Mouse (Mus musculus): ENCODE measurements at regions not wholly inside any gene's neighbourhood (a gene's known extent, or its start where the extent isn't known, plus 50 kb on each side); places are given as distances from the start of the nearest gene placed in this dataset.
"Not testable (repeated sequence)": the region's sequence is repeated elsewhere in the genome, so short reads cannot be mapped to it uniquely, and the experiment has no call there.

- DNase-seq (ENCODE audit: low spot score), result no peak
These were observed 152.0 kb downstream of the Tpra1 start for GRCm38 (mm10) chr6:89054060-89054459.

DNA sequence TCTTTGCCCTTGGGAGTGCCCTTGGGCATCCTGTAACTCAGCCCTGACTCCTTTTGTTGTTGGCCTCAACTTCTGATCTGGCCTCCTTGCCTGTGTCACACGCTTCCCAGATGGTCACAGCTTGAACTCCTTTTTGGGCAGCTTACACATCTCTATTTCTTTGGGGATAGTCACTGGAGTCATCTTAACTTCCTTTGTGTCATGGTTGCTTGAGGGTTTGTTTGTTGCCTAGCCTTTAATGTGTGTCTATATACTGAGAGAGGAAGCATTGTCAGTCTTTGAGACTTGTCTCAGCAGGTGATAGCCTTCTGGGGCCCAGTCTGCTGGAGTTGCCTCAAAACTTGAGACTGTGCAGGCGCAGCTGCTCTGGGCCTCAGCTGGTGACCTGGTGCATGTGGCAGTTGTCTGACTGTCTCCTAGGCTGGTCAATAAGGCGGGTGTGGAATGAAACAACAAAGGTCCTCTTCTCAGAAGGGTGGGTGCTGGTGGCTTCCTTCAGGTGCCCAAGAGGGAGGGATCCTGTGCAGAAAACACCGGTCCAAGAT is 157.5 kb downstream of the Tpra1 start:
- no peak for DNase-seq (ENCODE audit: low spot score)

GRCm38 (mm10) chr6:89064977-89065580 is 163.0 kb downstream of the Tpra1 start:
- DNase-seq (ENCODE audit: low spot score), result no peak

DNA sequence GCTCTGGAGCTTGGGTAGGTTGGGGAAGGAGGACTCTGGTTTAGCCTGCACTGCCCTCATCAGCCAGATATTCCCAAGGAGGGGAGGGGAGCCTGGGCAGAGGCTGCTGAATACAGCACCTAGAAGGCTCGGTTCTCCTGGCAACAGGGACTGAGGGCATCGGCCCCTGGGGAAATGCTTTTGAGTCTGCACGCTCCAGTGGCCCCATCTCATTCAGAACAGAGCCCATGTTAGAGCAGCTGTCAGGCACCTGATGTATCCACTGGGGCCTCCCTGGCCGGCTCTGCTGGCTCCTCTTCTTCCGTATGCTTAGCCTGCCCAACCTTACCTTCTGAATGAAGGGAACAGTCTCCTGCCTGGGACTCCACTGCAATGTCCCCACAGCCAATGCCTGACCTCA is 164.5 kb downstream of the Tpra1 start:
- DNase-seq (ENCODE audit: low spot score), result no peak

GRCm38 (mm10) chr6:89068286-89068685 is 166.2 kb downstream of the Tpra1 start:
- DNase-seq (ENCODE audit: low spot score), result no peak

DNA sequence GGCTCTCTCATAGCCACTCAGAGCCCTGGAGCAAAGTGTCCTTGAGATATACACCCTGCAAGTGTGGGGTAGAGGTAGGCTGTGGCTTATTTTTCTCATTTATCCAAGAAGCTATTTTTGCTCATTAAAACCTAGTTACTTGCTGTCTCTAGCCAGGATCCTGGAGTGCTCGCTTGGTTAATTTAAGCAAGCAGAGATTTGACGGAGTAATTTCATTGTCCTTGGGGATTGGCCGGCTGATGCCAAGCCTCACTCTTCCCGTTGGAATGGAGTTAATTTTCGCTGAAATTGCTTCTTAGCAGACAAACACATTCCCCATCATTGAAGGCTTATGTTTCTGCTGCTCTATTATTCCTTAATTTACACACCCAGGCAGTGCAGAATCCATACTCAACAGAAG is 167.1 kb downstream of the Tpra1 start:
- DNase-seq (ENCODE audit: low spot score), result no peak

DNA sequence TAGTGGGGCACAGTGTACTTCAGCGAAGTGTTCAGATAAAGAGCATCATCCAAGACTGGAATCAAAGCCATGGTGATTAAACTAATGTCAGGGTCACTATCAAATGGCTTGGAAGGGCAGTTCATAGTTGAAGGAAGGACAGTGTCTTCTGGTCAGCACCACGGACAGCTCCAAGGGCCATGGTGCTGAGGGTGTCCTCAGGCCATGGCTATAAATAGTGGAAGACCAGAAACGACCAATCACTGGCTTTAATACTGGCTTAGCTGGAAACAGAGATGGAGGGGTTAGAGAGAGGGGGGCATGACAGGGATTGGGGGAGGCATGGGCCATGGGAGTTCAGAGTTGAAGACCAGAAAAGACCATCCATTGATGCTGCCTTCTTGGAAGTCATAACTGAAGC is 168.0 kb downstream of the Tpra1 start:
- DNase-seq (ENCODE audit: low spot score), result peak; percentile 65

- no peak for DNase-seq (ENCODE audit: low spot score)
These were observed 169.7 kb downstream of the Tpra1 start for GRCm38 (mm10) chr6:89071766-89072165.

DNA sequence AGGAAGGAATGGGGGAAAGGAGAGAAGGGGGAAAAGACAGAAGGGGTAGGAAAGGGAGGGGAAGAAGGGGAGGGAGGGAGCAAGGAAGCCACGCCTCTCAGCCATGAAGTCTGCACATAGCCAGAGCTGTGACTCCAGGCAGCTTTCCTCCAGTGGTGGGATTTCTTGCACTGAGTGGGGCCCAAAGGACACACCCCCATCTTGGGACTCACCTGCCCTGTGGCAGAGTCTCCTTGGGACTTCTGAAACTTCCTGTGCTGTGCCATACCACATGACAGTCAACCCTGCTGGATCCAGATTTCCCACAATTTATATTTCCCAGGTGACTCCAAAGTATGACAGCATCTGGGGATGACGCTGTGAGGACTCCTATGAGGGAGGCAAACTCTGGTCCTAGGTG is 170.5 kb downstream of the Tpra1 start:
- DNase-seq (ENCODE audit: low spot score), result no peak

- DNase-seq (ENCODE audit: low spot score), result no peak
These were observed 179.7 kb downstream of the Tpra1 start for GRCm38 (mm10) chr6:89081624-89082300.

DNA sequence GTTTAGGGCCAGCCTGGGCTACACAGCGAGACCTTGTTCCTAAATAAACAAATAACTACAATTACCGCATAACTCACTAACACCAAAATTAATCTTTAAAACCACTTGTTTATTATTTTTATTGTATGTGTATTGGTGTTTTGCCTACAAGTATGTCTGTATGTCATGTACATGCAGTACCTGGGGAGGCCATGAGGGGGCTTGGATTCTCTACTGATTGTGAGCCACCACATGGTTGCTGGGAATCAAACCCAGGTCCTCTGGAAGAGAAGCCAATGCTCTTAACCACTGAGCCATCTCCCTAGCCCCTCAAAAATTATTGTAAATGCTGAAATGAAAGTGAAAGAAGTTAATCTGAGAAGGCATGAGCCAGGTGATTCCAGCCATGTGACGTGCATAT is 182.4 kb downstream of the Tpra1 start:
- no peak for DNase-seq (ENCODE audit: low spot score)

DNA sequence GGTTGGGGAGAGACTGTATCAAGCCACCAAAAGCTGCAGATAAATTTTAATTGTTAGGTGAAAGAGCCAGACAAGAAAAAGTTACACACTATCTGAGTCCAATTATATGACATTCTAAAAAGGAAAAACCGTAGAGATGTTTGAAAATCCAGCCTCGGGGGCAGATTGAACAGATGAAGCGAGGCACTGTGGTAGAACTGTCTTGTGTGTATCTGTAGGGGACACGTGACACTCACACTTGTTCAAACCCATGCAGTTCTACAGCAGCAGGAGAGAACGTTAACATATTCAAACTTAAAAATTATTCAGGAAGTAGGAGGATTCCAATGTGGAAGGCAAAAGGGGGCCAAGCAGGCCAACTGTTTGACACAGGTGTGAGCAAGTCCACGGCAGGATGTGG is 183.1 kb downstream of the Tpra1 start:
- no peak for DNase-seq (ENCODE audit: low spot score)

DNA sequence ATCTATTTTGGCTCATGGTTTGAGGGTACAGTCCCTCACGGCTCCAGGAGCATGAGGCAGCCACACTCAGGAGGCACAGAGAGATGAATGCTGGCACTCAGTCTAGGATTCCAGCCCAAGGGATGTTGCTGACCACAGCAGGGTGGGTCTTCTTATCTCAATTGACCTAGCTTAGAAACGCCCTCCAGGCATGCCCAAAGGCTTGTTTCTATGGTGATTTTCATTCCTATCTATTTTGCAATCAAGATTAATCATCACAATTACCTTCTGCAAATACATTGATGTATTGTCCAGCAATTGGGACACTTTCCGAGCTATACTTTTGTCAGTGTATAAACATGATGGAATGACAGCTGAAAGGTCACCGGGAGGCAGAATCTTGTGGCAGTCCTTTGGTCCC is 185.6 kb downstream of the Tpra1 start:
- no peak for DNase-seq (ENCODE audit: low spot score)

GRCm38 (mm10) chr6:89090096-89090495 is 188.0 kb downstream of the Tpra1 start:
- no peak for DNase-seq (ENCODE audit: low spot score)

DNA sequence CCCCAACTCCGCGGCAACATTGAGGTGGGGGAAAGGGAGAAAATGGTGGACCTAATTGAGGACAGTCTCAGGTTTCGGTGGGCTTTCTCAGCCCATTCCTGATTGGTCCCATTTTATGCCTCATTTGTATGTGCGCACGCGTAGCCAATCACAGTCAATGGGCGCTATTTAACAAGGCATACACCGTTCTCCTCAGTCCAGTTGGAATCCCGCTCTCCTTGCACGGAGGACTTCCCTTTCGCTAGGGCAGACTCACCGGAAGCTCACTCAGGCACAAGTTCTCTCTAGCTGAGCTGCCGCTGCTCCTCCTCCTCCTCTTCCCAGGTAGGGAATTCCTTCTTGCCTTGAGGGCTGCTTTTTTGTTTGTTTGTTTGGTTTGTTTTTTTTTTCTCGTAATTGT is 193.9 kb downstream of the Tpra1 start:
- DNase-seq (ENCODE audit: low spot score), result no peak

DNA sequence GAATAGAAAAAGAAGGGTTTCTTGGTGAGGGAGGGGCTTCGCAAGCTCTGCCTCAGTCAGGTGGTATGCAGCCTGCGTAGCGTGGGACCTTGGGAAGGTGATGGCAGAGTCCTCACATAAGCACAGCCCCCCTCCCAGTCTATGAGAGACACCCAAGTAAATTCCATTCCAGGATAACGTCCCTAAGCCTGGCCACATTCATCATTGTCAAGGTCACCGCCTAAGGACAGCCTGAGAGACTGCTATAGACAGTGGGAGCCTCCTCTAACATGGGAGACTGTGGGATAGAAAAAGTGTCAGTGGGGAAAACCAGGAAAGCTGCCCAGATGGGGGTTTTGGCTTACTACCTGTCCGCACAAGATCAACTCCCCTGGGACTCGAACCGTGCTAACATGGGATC is 195.5 kb downstream of the Tpra1 start:
- DNase-seq (ENCODE audit: low spot score), result no peak

- DNase-seq (ENCODE audit: low spot score), result no peak
These were observed 217.2 kb downstream of the Tpra1 start for GRCm38 (mm10) chr6:89119241-89119640.

DNA sequence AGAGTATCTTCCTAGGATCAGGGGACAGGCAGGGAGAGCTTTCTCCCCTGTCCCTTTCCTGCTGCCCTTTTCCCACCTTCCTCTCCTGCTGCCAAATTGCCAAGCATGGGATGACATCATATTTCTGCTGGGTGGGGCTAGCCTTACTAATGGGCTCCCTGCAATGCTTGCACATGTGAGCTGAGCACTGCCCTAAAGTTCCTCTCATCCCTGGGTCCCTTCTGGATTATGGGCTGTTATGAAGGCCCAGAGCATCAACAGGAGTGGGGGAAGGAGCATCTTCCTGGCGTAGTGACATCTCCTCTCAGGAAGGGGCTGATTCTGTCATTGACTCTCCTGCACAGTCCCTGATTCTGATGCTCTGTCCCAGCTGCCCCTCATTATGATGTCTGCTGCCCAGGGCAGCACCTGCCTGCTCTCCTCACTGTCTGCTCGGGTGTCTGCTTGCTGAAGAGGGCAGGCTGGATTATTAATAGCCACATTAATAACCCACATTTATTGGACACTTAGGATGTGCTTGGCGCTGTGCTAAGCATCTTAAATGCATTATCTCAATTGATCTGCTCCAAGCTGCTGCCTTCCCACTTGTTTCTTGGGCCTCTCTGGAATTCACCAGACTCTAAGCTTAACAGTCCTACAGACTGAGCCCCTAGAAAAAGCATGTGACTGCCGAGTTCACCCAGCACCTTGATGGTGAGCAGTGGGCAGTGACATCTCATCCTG is 219.1 kb downstream of the Tpra1 start:
- DNase-seq (ENCODE audit: low spot score), result no peak

- no peak for DNase-seq (ENCODE audit: low spot score)
These were observed 219.7 kb downstream of the Tpra1 start for GRCm38 (mm10) chr6:89121746-89122070.

DNA sequence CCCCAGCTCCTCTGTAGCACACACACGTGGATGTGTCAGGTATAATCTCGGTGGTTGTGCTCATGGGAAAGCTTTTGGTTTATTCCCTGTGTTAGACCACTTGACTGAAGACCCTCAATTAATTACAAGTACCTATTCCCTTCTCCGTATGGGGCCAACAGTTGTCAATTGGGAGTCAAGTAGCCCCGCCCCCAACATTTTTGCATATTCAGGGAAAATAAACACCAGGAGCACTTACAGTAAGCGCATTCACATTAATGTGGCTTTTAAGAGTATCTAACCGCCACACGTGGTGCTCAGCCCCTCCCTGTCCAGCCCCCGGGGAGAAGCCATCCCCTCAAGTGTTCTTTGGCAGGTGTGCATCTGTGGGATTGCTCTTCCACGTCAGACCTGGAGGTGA is 223.9 kb downstream of the Tpra1 start:
- DNase-seq (ENCODE audit: low spot score), result no peak

DNA sequence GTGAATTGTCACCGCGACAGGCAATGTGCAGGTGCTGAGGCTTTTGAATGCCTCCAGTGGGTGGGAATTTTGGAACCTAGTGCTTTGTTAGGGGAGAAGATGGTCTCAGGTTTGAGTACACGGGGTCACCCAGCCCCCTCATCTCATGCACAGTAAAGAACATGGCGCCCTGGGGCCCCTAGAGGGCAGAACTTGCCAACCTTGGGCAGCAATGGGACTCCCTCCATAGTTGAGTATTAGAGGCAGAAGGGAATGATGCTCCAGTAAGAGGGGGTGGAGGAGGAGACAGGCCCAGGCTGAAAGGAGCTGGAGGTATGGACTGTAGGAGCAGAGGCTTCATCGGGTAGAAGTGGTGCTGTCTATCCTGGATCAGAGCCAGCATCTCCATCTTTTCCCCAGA is 226.1 kb downstream of the Tpra1 start:
- not testable (repeated sequence) for DNase-seq (ENCODE audit: low spot score)

DNA sequence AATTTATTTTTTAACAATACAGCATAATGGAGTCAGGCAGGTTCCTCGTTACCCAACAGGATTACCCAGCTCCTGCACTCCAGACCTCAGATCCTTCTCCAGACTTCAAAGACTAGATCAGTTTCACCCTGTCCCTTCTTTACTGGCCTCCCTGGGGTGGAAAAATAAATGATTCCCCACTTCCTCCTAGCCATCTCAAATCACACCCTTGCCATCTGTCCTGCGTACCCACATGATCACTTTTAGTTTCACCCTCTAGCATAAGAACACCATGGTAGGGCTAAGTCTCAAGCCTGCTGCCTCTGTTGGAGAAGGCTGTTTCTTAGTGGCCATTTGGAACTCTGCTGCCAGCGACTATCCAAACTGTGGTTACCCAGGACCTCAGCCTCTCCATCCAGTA is 222.0 kb downstream of the Plxna1 start:
- DNase-seq (ENCODE audit: low spot score), result no peak

- no peak for DNase-seq (ENCODE audit: low spot score)
These were observed 209.3 kb downstream of the Plxna1 start for GRCm38 (mm10) chr6:89153027-89153662.

Measured in urinary bladder, postnatal 14 days (tissue).